Mouse (Mus musculus) lung, embryonic 16.5 days (tissue): Measurements from ENCODE around the gene Pfas. TPM values are rescaled to one million over a fixed set of nuclear protein-coding genes. Genes with fewer than 3 reads are reported as not detected.
A peak's percentile ranks its signal among the peaks of the same experiment; 100 is the strongest.

ENCODE experiments used
- ATAC-seq: fragments of 200-750 bp; cut with Nextera tagmentation; 2 replicates; pipeline ENCODE4 v1.8.0; 2017; ENCODE audit warnings: low read depth, mild to moderate bottlenecking, moderate library complexity
- H3K27ac ChIP-seq: fragments of 300-500 bp; sonication (generic); 2 replicates; pipeline ENCODE4 v1.5.1; 2014; ENCODE audit warnings: mild to moderate bottlenecking, control low read depth, low read length
- H3K27me3 ChIP-seq: fragments of 300-500 bp; sonication (generic); 2 replicates; pipeline ENCODE4 v1.6.1; 2014; ENCODE audit warnings: low read depth, low read length, mixed read lengths; ENCODE audit not compliant: control insufficient read depth, insufficient read depth
- H3K36me3 ChIP-seq: fragments of 300-500 bp; sonication (generic); 2 replicates; pipeline ENCODE4 v1.6.1; 2014; ENCODE audit warnings: low read length; ENCODE audit not compliant: control insufficient read depth, insufficient read depth
- H3K4me1 ChIP-seq: fragments of 300-500 bp; sonication (generic); replicated peaks from 2 replicates; pipeline ENCODE4 v1.6.1; 2014; ENCODE audit warnings: low read length, mixed read lengths; ENCODE audit not compliant: control insufficient read depth, insufficient read depth
- H3K4me2 ChIP-seq: fragments of 300-500 bp; sonication (generic); 2 replicates; pipeline ENCODE4 v1.6.1; 2014; ENCODE audit warnings: low read depth, low read length, control low read depth
- H3K4me3 ChIP-seq: fragments of 300-500 bp; sonication (generic); 2 replicates; pipeline ENCODE4 v1.5.1; 2014; ENCODE audit warnings: mild to moderate bottlenecking, low read length, control low read depth
- H3K9ac ChIP-seq: fragments of 300-500 bp; sonication (generic); 2 replicates; pipeline ENCODE4 v1.6.1; 2014; ENCODE audit warnings: low read length, control low read depth
- H3K9me3 ChIP-seq: fragments of 300-500 bp; sonication (generic); 2 replicates; pipeline ENCODE4 v1.6.1; 2016; ENCODE audit warnings: low read length; ENCODE audit not compliant: control insufficient read depth
- WGBS: fragments of 180-500 bp; shearing (Covaris S2); extraction: QIAGEN DNeasy Blood & Tissue Kit; methylation state at CpG from one replicate; pipeline ENCODE4 v1.1.7; 2014; 5-methylcytosine and 5-hydroxymethylcytosine counted together
- polyA plus RNA-seq: library from polyadenylated mRNA; unstranded; fragments of >200 nt; fragmentation: Nextera tagmentation; extraction: Ambion mirVana; gene quantifications from 2 replicates; pipeline ENCODE4 v1.2.1, GENCODE M21; 2015

The Pfas gene
- polyA plus RNA-seq, 1 experiment from 2014 or later, result 27.0 TPM

DNA sequence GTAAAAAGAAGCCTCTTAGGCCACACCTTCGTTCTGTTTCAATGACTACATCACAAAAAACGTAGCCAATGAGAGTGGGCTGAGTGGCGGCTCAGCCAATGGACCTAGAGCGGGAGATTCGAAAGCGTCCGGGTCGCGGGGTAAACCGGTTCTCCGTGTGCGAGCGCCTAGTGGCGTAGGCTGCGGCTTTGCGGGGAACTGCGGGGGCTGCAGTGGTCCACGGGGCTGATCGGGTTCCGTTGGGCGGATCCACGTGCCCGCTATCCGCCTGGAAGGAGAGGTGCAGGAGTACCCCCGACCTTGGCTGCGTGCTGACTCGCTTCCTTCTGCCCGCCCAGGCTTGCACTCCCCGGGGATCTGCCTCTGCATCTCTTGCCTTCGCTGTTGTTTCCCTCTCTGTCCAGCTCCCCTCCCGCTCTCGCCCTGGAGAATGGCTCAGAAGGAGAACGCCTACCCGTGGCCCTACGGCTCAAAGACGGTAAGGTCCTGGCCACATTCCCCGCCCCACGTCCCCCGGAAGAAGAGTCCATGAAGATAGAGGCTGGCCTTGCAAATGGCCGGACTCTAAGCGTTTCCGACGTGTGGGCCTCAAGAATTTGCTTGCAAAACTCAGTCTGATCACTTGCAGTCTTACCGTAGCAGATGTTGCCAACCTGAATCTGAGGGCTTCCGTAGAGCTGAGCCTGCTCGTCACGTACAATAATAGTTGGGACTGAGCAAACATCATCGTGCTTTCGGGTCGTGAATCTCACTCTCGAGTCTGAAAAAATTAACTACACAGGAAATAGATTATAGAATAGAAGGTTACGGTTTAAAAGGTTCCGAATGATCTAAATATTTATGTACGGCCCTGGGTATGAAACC lies 37.5 kb upstream of the Pfas start, which contains the start of gene Aurkb:
Gene Aurkb, plus strand, starts transcription at position 117 of the 864 bp plus-strand sequence.
- Histone ChIP-seq H3K36me3 (peaks cover 11% of the 10 kb centered on the region), H3K4me2 (peak within 1 kb of the TSS; percentile 82), H3K27ac (peak within 1 kb of the TSS; percentile 95), H3K9ac (peak within 1 kb of the TSS; percentile 86), H3K4me1 (peaks cover 20% of the 10 kb centered on the region), H3K27me3 (no peaks in the 10 kb centered on the region), H3K9me3 (no peaks in the 10 kb centered on the region), H3K4me3 (peak within 1 kb of the TSS; percentile 88)
- ATAC-seq, result peak; percentile 82
- under 1% methylated on average over 54 of the region's 54 CpGs for WGBS

DNA sequence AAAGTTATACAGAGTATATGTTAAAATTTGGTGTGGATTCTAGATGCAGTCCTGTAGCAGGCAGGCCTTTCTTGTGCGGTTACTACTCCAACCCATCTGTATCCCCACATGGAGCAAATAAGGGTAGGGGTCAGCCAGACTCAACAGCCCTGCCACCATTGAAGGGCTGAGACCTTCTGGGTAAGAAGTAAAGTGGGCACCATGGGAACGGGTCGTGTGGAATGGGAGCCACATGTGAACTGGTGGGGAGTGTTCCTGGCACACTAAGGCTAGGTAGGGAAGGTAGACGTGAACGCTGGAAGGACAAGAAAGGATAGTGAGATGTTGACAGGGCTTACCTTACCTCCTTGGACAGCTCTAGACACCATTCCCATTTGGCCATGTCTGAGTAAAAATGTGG lies 29.9 kb upstream of the Pfas start:
- H3K27ac ChIP-seq, result no peak overlapping the region
- no peaks in the 10 kb centered on the region for H3K27me3 ChIP-seq
- 75% methylated on average over 5 of the region's 5 CpGs for WGBS
- no peaks in the 10 kb centered on the region for H3K9me3 ChIP-seq
- peaks cover 20% of the 10 kb centered on the region for H3K4me1 ChIP-seq
- no peak overlapping the region for H3K4me2 ChIP-seq
- H3K36me3 ChIP-seq, result peaks cover 18% of the 10 kb centered on the region
- no peak overlapping the region for H3K4me3 ChIP-seq
- no peak for ATAC-seq
- H3K9ac ChIP-seq, result no peak overlapping the region

DNA sequence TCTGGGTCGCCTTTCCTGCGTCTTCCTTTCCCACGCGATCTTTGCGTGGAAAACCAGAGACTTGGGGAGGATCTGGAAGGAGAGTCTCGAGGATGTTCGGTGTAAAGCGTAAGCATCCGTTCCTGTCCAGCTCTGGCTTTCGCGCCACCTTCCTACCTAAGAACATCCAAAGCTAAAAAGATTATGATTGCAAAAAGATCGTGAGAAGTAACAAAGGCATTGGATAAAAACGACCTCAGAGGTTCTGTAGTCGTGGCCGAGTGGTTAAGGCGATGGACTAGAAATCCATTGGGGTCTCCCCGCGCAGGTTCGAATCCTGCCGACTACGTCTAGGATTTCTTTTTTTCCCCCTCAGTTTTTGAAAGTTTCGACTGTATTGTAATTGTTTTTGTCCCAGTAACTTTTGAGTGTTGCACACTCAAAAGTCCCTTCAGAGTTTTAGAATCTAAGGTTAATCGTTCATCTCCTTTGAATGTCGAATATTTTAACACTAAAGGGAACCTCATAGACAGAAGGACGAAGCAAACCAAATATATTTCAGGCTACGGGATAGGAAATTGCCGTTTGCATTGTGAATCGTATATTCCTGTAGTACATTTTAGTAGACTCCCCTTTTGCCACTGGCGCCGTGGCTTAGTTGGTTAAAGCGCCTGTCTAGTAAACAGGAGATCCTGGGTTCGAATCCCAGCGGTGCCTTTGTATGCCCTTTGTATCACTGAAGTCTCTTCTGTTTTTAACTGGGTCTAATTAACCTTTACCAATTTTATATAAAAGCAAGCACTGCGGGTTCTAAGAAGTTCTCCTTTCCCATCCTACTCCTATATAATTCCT lies 29.2 kb upstream of the Pfas start:
- no peaks in the 10 kb centered on the region for H3K9me3 ChIP-seq
- H3K9ac ChIP-seq, result peak overlapping the region; percentile 78
- H3K36me3 ChIP-seq, result peaks cover 24% of the 10 kb centered on the region
- under 1% methylated on average over 34 of the region's 34 CpGs for WGBS
- ATAC-seq, result peak; percentile 37
- peak overlapping the region; percentile 75 for H3K4me3 ChIP-seq
- H3K27me3 ChIP-seq, result no peaks in the 10 kb centered on the region
- peaks cover 20% of the 10 kb centered on the region for H3K4me1 ChIP-seq
- H3K27ac ChIP-seq, result peak overlapping the region; percentile 83
- H3K4me2 ChIP-seq, result peak overlapping the region; percentile 65

DNA sequence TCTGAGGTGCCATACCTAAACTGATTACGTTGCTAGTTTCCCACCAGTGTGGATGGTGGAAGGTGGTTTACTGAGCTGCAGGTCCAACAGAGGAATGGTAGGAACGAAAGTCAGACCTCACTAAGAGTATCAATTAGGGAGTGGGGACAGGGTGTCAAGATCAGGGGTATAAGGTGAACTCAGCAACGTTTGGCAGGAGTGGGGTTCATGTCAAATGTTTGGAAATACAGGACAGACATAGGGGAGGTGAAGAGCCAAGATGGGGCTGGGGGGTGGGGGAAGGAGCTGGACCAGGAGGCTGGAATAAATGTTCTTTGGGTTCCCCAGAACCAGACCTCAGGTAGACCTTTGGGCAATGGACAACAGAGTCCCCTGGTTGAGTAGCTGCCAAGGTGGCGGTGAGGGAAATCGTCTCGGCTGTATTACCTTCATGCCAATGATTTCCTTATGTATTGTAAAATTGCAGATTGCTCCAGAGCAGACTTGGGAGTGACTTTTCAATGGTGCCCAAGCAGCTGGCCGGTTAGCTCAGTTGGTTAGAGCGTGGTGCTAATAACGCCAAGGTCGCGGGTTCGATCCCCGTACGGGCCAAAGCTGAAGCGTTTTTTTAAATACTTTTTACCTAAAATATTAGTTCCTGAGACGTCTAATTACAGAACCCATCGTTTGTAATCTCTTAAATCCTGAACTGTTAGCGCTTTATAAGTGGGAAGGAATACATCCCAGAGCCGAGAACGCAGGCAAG lies 28.4 kb upstream of the Pfas start:
- Histone ChIP-seq H3K27me3 (no peaks in the 10 kb centered on the region), H3K27ac (peak overlapping the region; percentile 83), H3K36me3 (peaks cover 29% of the 10 kb centered on the region), H3K9ac (peak overlapping the region; percentile 78), H3K9me3 (no peaks in the 10 kb centered on the region), H3K4me1 (peaks cover 20% of the 10 kb centered on the region), H3K4me3 (peak overlapping the region; percentile 75), H3K4me2 (peak overlapping the region; percentile 65)
- peak; percentile 21 for ATAC-seq
- WGBS, result 7% methylated on average over 20 of the region's 20 CpGs

DNA sequence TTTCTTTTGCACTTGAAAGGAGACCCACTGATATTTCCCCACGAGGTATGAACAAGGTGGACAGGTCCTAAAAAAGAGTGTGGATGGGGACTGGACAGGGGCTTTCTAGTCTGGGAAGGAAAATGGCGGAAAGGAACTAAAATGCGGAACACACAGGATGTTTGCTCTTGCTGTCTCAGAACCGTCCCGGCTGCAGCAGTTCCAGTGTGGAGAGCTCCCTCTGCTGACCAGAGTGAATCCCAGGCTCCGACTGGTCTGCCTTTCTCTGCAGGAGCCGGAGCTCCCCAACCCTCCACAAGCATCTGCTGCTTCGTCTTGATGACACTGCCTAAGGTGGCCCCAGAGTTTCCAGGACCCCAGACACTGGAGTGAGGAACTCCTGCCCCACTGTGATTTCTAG lies 27.6 kb upstream of the Pfas start:
- Histone ChIP-seq H3K36me3 (peaks cover 35% of the 10 kb centered on the region), H3K9me3 (no peaks in the 10 kb centered on the region)

DNA sequence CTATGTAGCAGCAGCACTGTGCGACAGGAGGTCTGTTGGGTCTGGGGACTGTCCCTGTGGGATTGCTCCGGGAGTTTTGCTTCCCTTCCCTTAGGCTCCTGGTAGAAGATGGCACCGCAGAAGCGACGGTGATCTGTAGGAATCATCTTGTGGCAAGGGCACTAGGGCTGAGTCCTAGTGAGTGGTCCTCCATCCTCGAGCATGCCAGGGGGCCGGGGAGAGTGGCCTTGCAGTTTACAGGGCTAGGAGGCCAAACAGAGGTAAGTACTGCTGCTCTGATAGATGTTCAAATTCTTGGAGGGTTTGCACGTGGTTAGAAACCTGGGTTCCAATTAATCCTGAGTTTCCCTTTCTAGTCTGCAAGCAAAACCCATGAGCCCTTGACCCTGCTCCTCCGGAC lies 27.2 kb upstream of the Pfas start:
- no peaks in the 10 kb centered on the region for H3K27me3 ChIP-seq
- WGBS, result 76% methylated on average over 9 of the region's 9 CpGs
- H3K9ac ChIP-seq, result peak overlapping the region; percentile 44; the same call in 1 of the 2 replicates
- no peaks in the 10 kb centered on the region for H3K9me3 ChIP-seq
- H3K27ac ChIP-seq, result peak overlapping the region; percentile 78
- ATAC-seq, result no peak
- no peak overlapping the region for H3K4me3 ChIP-seq
- peaks cover 20% of the 10 kb centered on the region for H3K4me1 ChIP-seq
- H3K36me3 ChIP-seq, result peaks cover 40% of the 10 kb centered on the region
- H3K4me2 ChIP-seq, result peak overlapping the region; percentile 47; the same call in 1 of the 2 replicates

More for the DNA sequence above, 27.6 kb upstream of the Pfas start:
- peak; percentile 34 for ATAC-seq
- Histone ChIP-seq H3K4me2 (peak overlapping the region; percentile 47), H3K4me1 (peaks cover 20% of the 10 kb centered on the region), H3K4me3 (peak overlapping the region; percentile 75), H3K27ac (peak overlapping the region; percentile 78), H3K9ac (peak overlapping the region; percentile 44; the same call in 1 of the 2 replicates), H3K27me3 (no peaks in the 10 kb centered on the region)
- 4% methylated on average over 8 of the region's 8 CpGs for WGBS

DNA sequence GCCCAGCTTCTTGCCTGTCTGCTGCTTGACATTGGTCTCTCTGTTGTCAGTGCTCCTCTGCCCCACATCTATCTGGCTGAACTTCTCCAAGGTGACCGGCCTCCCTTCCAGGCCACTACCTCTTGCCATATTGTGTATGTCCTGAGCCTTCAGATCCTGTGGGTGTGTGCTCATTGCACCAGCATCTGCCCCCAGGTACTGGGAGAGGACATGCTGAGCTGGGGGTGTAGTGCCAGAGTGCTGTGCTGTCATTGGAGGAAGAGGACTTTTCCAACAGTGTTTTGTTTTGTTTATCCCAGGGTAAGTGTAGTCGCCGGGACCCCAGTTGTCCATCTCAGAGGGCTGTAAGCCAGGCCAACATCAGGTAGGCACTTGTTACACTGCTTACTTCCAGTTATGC lies 26.3 kb upstream of the Pfas start:
- Histone ChIP-seq H3K27me3 (no peaks in the 10 kb centered on the region), H3K9me3 (no peaks in the 10 kb centered on the region), H3K4me1 (peaks cover 20% of the 10 kb centered on the region), H3K36me3 (peaks cover 46% of the 10 kb centered on the region), H3K4me2 (no peak overlapping the region), H3K27ac (no peak overlapping the region), H3K9ac (no peak overlapping the region), H3K4me3 (no peak overlapping the region)
- ATAC-seq, result no peak
- 87% methylated on average over 3 of the region's 3 CpGs for WGBS

DNA sequence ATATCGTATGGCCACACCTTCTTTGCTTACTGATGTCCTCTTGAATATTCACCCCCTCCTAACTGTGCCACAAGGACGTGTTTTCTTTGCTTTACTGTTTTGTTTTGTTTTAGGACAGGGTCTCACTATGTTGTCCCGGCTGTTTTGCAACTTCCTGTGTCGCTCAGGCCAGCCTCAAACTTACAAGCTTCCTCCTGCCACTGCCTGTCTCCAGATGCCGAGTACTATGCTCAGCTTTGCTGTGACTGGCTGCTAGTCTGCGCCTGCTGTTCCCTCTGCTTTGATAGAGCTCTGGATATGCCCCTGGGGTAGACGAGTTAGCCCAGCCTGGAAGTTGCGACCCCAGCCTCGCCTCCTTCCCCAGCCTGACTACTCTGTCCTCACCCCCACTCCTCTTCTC lies 25.3 kb upstream of the Pfas start:
- H3K4me1 ChIP-seq, result peaks cover 10% of the 10 kb centered on the region
- H3K9me3 ChIP-seq, result no peaks in the 10 kb centered on the region
- H3K36me3 ChIP-seq, result peaks cover 53% of the 10 kb centered on the region
- H3K9ac ChIP-seq, result no peak overlapping the region
- 73% methylated on average over 9 of the region's 9 CpGs for WGBS
- no peak for ATAC-seq
- no peak overlapping the region for H3K27ac ChIP-seq
- no peak overlapping the region for H3K4me2 ChIP-seq
- H3K4me3 ChIP-seq, result no peak overlapping the region
- H3K27me3 ChIP-seq, result no peaks in the 10 kb centered on the region
